Mouse (Mus musculus): ENCODE results near the gene Tsc22d1. TPM values are rescaled to one million over a fixed set of nuclear protein-coding genes. Genes with fewer than 3 reads are reported as not detected.

The Tsc22d1 gene
- total RNA-seq, 2 experiments from 2014 or later: 389 to 414 TPM

DNA sequence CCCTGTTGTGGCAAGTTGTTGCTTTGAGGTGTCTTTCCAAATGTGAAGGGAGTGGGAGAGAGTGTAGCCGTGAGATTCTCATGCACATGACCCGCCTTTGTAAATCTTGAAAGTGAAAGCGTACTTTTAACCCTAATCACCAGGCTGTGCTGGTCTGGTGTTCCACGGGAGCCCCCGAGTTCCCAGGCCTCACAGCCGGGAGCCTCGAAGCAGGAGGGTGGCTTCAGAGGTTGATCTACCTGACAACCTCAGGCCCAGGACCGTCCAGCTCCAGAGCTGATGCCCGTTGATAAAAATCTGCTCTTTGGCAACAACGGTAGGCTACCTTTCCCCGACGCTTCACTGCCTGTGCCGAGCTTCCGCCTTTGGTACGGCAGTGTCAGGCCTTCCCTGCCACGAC lies 72.8 kb downstream of the Tsc22d1 start:
- DNase-seq: no peak

- DNase-seq: no peak
Measured at GRCm38 (mm10) chr14:76488101-76489044, 73.6 kb downstream of the Tsc22d1 start.

DNA sequence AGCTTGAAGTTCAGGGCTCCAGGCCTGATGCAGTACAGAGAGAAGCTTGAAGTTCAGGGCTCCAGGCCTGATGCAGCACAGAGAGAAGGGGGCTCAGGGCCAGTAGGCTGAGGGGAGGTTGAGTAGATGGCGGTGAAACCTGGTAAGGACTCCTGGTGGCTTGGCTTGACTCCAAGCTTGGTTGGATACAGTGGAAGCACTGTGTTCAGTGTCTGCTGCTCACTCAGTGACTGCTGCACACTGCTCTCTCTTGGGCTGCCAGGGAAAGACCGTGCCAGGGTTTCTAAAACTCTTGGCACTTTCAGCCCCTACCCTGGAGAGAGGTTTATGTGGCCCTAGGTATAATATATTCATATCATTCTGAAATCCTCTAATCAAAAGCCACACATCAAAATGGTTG lies 74.4 kb downstream of the Tsc22d1 start:
- DNase-seq: no peak

DNA sequence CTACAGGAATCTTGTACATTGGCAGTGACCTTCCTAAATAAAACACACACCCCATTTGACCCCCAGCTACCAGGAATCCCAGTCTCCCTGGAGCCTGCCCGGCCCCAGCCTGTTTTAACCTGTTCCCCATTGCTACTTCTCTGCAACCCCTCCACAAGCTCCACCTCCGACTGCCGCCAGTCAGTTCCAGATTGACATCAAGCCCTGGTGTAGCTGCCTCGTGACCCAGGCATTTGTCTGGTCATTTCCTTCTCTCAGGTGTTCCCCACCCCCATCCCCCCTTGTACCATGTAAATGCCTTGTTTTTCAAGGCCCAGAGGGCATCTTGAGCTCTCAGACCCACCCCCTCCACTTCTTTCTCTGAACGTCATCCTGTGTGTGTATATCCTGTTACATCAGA lies 80.3 kb downstream of the Tsc22d1 start:
- no peak for DNase-seq

- no peak for DNase-seq
Measured at GRCm38 (mm10) chr14:76497187-76497586, 82.4 kb downstream of the Tsc22d1 start.

GRCm38 (mm10) chr14:76498210-76498609 lies 83.4 kb downstream of the Tsc22d1 start:
- no peak for DNase-seq

DNA sequence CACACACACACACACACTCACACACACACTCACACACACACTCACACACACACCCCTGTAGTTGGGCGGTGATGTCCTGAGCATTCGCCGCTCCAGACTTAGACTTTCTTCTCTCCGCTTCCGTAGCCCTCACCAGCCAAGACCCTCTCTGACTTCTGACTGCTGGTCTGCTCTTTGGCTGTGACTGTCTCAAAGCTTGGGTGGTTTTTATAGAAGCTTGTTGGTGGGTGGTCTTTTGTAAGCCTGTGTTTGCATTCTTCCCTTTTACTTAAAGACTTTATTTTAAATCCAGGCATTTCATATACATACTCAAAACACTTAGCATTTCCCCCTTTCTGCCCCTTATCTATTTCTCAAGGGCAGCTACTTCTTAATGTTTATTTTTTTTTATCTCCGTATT lies 84.7 kb downstream of the Tsc22d1 start:
- DNase-seq: no peak

DNA sequence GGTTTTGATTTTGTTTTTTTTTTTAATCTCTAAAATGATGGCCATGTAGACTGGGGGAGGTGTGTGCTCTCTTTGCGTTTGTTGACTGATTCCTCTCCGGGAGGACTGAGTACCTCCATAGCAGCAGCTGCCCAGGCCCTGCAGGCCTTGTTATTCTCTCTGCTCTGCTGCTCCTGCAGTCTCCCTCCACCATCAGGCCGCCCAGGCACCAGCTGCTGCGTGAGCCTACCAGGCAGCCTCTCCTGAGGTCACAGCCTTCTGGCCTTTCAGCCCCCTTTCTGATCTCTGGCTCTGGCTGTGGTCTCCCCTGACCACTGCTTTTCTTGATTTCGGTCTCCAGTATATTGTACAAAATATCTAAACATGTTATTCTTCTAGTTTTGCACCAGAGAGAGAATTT lies 85.3 kb downstream of the Tsc22d1 start:
- no peak for DNase-seq

GRCm38 (mm10) chr14:76503231-76503851 lies 88.6 kb downstream of the Tsc22d1 start:
- peak; percentile 42 to 63 for DNase-seq

GRCm38 (mm10) chr14:76504121-76504737 lies 89.5 kb downstream of the Tsc22d1 start:
- peak; percentile 95 to 97 for DNase-seq

DNA sequence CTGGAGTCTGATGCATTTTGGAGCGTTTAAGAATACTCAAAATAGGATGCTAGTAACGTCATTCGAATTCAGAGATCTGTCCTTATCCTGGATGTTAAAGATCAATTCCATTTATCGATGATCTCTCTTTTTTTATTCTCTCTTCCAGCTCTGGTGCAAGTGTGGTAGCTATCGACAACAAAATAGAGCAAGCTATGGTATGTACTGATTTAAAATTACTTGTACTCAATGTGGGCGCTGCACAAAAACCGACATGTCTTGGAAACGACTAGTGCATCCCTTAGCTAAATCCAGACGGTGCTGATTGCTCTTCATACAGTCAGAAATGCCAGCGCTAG lies 90.3 kb downstream of the Tsc22d1 start:
- DNase-seq: no peak

- DNase-seq: peak; percentile 89 to 93
Measured at GRCm38 (mm10) chr14:76505439-76506220, 90.9 kb downstream of the Tsc22d1 start.

DNA sequence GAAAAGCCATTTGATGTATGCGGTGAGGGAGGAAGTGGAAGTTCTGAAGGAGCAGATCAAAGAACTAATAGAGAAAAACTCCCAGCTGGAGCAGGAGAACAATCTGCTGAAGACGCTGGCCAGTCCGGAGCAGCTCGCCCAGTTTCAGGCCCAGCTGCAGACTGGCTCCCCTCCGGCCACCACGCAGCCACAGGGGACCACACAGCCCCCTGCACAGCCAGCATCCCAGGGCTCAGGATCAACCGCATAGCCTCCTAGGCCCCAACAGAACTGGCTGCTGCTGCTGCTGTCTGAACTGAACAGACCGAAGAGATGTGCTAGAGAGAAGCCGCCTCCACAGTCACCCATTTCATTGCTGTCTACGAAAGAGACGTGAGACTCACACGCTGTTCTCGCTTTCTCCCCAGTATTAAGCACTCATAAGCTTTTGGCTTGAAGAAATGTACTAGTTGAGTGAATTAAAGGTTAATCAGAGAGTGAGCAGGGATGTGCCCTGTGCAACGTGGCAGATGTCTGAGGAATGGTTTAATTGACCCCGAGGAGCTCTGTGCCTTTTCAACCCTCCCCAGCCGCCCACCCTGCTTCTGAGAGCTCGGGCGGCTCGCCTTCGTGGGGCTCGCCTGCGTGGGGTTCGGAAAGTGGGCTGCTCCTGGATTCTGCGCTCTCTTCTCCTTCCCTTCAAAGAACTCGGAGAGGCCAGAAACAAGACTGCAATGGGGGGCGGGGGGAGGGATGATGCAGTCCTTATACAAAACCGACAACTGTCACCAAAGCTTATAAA lies 91.9 kb downstream of the Tsc22d1 start:
- peak; percentile 38 to 54 for DNase-seq

DNA sequence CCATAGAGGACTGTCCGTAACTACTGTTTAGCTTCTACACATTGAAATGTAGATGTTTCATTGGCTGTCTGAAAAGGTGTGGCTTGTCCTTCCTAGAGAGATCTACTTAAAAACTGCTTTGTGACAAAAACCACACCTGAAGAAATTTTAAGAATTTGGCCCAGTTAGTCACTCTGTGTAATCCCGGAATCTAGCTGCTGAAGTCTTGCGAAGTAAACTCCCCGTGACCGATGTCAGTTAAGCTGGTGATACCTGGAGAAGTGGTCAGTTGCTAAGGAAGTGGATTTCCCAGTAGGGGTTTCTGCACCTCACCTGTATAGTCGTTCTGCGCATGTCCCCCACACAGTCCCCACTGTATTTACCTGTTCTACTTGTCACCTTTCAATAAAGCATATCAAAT lies 92.6 kb downstream of the Tsc22d1 start:
- DNase-seq: no peak

- DNase-seq: no peak
Measured at GRCm38 (mm10) chr14:76507804-76508500, 93.2 kb downstream of the Tsc22d1 start.

DNA sequence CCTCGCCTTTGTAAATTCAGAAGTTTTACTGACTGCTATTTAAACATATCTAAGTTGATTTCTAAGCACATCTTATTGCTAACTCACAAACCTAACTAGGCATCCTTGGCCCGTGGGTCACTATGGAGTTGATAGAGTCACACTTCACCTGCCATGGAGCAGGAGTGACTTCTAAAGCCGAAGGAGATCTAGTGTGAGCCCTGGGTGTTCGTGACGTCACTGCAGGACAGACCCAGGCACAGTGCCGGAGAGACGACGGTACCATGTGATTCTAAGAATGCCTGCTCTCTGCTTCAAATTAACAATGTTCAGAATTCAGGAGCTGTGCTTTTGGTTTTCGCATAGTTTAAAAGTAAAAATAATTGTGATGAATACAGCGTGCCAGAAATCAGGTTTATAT lies 93.9 kb downstream of the Tsc22d1 start:
- no peak for DNase-seq

GRCm38 (mm10) chr14:76511971-76512370 lies 97.2 kb downstream of the Tsc22d1 start:
- DNase-seq: no peak

DNA sequence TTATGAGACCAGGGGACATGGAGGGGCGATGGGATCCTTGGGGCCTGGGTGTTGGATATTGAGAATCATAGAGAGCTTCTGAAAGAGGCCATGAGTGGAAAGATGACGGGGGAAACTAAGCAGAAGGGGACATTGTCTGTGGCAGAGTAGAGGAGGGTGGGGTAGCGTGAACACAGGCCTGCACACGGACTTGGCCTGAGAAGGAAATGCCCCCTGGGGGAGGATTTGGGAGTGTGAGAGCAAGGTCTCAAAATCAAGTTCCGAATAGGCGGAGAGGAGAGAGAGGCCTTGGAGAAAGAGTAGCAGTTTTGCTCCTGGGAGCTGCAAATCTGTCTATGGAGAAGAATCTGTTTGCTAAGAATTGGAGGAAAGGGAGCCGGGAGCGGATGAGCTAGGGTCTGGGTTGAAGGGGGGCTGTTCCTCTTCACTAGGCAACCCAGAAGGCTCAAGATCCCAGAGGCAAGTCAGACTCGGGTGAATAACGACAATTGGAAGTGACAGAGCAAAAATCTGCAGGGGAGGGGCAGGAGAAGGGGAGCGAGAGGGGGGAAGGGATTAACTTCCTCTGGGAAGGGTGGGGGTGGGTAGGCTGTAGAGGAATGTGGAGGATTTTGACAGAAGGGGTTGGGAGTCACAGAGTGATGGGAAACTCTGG lies 98.8 kb downstream of the Tsc22d1 start:
- DNase-seq: peak in 1 of 2 experiments; percentile 12

GRCm38 (mm10) chr14:76514050-76514585 lies 99.4 kb downstream of the Tsc22d1 start:
- DNase-seq: no peak

GRCm38 (mm10) chr14:76515620-76516019 lies 100.9 kb downstream of the Tsc22d1 start:
- no peak for DNase-seq
